Mouse (Mus musculus) intestine, embryonic 15.5 days (tissue): Measurements from ENCODE around the gene Tcta. TPM values are rescaled to one million over a fixed set of nuclear protein-coding genes. Genes with fewer than 3 reads are reported as not detected.
A peak's percentile ranks its signal among the peaks of the same experiment; 100 is the strongest.

ENCODE experiments used
- ATAC-seq: fragments of 200-750 bp; cut with Nextera tagmentation; 2 replicates; pipeline ENCODE4 v1.8.0; 2017; ENCODE audit warnings: moderate TSS enrichment, moderate library complexity
- H3K27ac ChIP-seq: fragments of 300-500 bp; sonication (generic); 2 replicates; pipeline ENCODE4 v1.5.1; 2015; ENCODE audit warnings: mild to moderate bottlenecking, inconsistent platforms
- H3K27me3 ChIP-seq: fragments of 300-500 bp; sonication (generic); replicated peaks from 2 replicates; pipeline ENCODE4 v1.6.1; 2015; ENCODE audit warnings: inconsistent platforms
- H3K36me3 ChIP-seq: fragments of 300-500 bp; sonication (generic); 2 replicates; pipeline ENCODE4 v1.6.1; 2015; ENCODE audit warnings: inconsistent platforms
- H3K4me1 ChIP-seq: fragments of 300-500 bp; sonication (generic); replicated peaks from 2 replicates; pipeline ENCODE4 v1.6.1; 2015; ENCODE audit warnings: inconsistent platforms
- H3K4me2 ChIP-seq: fragments of 300-500 bp; sonication (generic); replicated peaks from 2 replicates; pipeline ENCODE4 v1.6.1; 2015; ENCODE audit warnings: mild to moderate bottlenecking, inconsistent platforms
- H3K4me3 ChIP-seq: fragments of 300-500 bp; sonication (generic); replicated peaks from 2 replicates; pipeline ENCODE4 v1.5.1; 2015; ENCODE audit warnings: inconsistent platforms
- H3K9ac ChIP-seq: fragments of 300-500 bp; sonication (generic); 2 replicates; pipeline ENCODE4 v1.6.1; 2015; ENCODE audit warnings: inconsistent platforms
- H3K9me3 ChIP-seq: fragments of 300-500 bp; sonication (generic); 2 replicates; pipeline ENCODE4 v1.6.1; 2016; ENCODE audit warnings: inconsistent platforms
- WGBS: fragments of 180-500 bp; shearing (Covaris S2); methylation state at CpG from one replicate; pipeline ENCODE4 v1.1.7; 2015; 5-methylcytosine and 5-hydroxymethylcytosine counted together
- polyA plus RNA-seq: library from polyadenylated mRNA; unstranded; fragments of >200 nt; fragmentation: Nextera tagmentation; extraction: Ambion mirVana; gene quantifications from 2 replicates; pipeline ENCODE4 v1.2.1, GENCODE M21; 2015

The Tcta gene
- polyA plus RNA-seq, result 34.1 and 37.1 TPM in 2 replicates

DNA sequence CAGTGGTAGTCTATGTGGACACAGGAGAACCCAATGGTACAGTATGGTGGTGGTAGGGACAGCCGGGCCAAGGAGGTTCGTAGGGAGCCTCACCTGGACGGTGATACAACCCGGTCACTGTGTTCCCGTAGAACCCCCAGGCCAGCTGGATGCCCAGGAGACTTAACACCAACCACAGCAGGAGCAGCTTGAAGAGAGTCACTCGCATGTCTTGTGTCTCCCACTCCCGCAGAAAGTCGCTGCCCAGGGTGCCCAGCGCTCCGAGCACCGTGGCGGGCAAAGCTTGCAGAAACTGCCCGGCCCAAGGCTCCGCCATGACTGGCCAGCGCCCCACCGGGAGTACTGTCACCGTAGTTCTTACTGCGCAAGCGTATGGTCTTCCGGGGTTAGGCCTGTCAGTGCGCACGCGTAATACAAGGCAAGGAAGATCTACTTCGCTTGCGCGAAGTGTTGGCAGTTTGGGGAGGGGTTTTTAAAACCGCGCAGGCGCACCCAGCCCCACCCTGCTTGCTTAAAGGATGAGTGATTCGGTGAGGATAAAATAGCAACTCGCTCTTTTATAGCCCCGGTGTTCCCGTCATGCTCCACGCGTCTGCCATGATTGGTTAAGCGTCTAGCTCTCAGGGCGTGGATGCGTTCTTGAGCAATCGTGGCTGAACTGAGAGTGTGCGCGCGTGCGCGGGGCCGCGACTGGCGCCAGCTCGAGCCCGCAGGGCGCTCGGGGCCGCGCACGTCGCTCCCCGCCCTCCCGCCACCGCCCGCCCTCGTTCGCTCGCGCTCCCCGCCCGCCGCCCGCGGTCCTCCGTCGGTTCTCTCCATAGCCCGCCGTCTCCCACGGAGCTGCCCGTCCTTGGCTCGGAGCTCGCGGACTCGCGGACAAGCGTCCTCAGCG lies at the start of gene Tcta, which contains the start of gene Rhoa:
Gene Tcta, minus strand, starts transcription at position 532 of the 892 bp plus-strand sequence.
Gene Rhoa, plus strand, starts transcription at position 501 of the 892 bp plus-strand sequence.
- H3K4me1 ChIP-seq, result peaks cover 20% of the 10 kb centered on the region
- ATAC-seq, result peak; percentile 96
- H3K4me3 ChIP-seq, result peak within 1 kb of the TSS; percentile 87
- under 1% methylated on average over 81 of the region's 81 CpGs for WGBS
- peak within 1 kb of the TSS; percentile 98 for H3K9ac ChIP-seq
- H3K27me3 ChIP-seq, result no peaks in the 10 kb centered on the region
- H3K36me3 ChIP-seq, result peaks cover 8% of the 10 kb centered on the region; the same call in 1 of the 2 replicates
- peak within 1 kb of the TSS; percentile 63 for H3K4me2 ChIP-seq
- peak within 1 kb of the TSS; percentile 100 for H3K27ac ChIP-seq
- H3K9me3 ChIP-seq, result no peaks in the 10 kb centered on the region

DNA sequence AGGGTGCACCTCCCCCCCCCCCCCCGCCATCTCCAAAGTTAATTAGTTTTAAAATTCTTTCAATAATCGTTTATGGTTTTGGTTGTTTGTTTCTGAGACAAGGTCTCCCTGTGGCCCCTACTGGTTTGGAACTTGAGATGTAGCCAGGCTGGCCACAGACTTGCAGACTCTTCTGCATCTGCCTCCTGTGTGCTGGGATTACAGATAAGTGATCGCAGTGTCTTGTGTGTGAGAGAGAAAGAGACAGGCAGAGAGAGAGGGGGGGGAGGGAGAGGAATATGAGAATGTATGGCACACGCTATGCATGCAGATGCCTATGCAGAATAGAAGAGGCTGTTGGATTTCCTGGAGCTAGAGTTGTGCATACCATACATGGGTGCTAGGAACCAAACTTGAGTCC lies 43.8 kb upstream of the Tcta start:
- H3K4me2 ChIP-seq, result no peak overlapping the region
- H3K9me3 ChIP-seq, result no peaks in the 10 kb centered on the region
- H3K36me3 ChIP-seq, result peaks cover 25% of the 10 kb centered on the region
- no peak overlapping the region for H3K27ac ChIP-seq
- no peak for ATAC-seq
- peaks cover 9% of the 10 kb centered on the region for H3K4me1 ChIP-seq
- H3K27me3 ChIP-seq, result no peaks in the 10 kb centered on the region
- no peak overlapping the region for H3K4me3 ChIP-seq
- 94% methylated on average over 4 of the region's 4 CpGs for WGBS
- H3K9ac ChIP-seq, result no peak overlapping the region

DNA sequence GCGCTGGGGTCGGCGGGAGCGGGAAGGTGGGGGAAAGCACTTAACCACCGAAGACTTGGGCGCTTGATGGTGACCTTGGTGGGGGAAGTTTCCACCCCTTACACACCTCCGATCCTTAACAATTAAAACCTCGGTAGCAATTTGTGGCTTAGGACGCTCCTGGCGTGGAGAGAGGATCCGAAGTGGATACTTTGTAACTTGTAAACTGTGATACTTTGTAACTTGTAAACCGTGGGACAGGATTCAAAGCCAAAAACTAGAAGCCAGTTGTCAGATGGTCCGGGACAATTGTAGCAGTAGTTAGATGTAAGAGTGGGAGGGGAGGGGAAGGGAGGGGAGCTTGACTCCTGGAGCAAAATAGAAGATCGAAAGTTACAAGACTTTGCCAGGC lies 42.3 kb upstream of the Tcta start:
- H3K36me3 ChIP-seq, result peaks cover 23% of the 10 kb centered on the region
- peak overlapping the region; percentile 82 for H3K9ac ChIP-seq
- 3% methylated on average over 14 of the region's 14 CpGs for WGBS
- ATAC-seq, result no peak
- H3K4me2 ChIP-seq, result peak overlapping the region; percentile 67
- H3K4me1 ChIP-seq, result peaks cover 11% of the 10 kb centered on the region
- no peak overlapping the region for H3K27ac ChIP-seq
- H3K9me3 ChIP-seq, result no peaks in the 10 kb centered on the region
- H3K27me3 ChIP-seq, result no peaks in the 10 kb centered on the region
- peak overlapping the region; percentile 91 for H3K4me3 ChIP-seq

DNA sequence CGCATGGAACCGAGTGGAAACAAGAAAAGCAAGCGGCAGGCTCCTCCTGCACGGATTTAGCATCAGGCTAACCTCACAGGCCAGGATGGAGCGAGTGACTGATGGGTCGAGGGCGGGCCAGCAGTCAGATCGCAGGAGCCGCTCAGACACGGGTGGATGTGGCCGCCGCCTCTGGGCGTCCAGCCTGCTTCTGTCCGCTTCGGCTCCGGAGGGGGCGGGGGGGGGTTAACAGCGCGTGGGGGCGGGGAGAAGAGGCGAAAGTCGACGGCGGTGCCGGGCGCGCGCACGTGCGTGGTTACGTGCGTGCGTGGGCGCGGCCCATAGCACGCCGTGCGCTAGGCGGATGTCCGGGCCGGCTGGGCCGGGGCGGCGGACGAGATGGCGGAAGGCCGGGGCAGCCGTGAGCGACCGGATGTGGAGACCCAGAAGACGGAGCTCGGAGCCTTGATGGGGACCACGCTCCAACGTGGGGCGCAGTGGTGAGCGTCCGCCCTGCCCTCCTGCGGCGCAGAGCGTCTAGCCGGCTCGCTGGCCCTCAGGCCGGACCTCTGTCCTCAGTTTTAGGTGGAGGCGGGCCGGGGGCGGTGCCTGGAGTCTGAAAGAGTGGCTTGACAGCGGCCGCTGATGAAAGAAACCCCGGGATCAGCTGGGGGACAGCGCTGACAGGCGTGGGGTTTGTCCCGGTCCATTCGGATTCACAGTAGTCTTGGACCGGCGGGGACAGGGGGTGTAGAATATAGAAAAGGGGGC lies 41.8 kb upstream of the Tcta start, which contains the start of gene Usp4:
Gene Usp4, plus strand, starts transcription at position 314 of the 750 bp plus-strand sequence.
- ATAC-seq, result peak; percentile 96
- Histone ChIP-seq H3K9me3 (no peaks in the 10 kb centered on the region), H3K9ac (peak within 1 kb of the TSS; percentile 82), H3K4me1 (peaks cover 11% of the 10 kb centered on the region), H3K36me3 (peaks cover 19% of the 10 kb centered on the region), H3K27ac (peak within 1 kb of the TSS; percentile 90), H3K4me3 (peak within 1 kb of the TSS; percentile 91), H3K4me2 (peak within 1 kb of the TSS; percentile 67), H3K27me3 (no peaks in the 10 kb centered on the region)
- WGBS, result under 1% methylated on average over 74 of the region's 75 CpGs

DNA sequence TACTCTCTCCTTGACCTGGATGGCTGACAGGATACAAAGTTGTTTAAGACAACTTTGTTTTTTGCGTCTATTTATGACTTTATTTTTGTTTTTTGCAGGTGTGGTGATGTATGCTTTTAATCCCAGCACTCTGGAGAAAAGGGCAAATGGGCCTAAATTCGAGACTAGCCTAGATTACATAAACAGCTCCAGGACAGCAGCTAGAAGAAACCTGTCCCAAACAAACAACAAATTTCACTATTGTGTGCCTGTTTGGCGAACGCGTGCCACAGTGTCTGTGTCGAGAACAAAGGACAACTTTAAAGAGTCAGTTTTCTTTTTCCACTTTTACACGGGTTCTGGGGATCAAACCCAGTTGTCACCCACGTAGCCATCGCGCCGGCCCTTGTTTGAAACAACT lies 41.1 kb upstream of the Tcta start:
- peak overlapping the region; percentile 67 for H3K4me2 ChIP-seq
- H3K27me3 ChIP-seq, result no peaks in the 10 kb centered on the region
- no peak for ATAC-seq
- peak overlapping the region; percentile 82 for H3K9ac ChIP-seq
- no peaks in the 10 kb centered on the region for H3K9me3 ChIP-seq
- peaks cover 12% of the 10 kb centered on the region for H3K36me3 ChIP-seq
- WGBS, result 5% methylated on average over 11 of the region's 11 CpGs
- peaks cover 11% of the 10 kb centered on the region for H3K4me1 ChIP-seq
- H3K4me3 ChIP-seq, result peak overlapping the region; percentile 91
- peak overlapping the region; percentile 90 for H3K27ac ChIP-seq

DNA sequence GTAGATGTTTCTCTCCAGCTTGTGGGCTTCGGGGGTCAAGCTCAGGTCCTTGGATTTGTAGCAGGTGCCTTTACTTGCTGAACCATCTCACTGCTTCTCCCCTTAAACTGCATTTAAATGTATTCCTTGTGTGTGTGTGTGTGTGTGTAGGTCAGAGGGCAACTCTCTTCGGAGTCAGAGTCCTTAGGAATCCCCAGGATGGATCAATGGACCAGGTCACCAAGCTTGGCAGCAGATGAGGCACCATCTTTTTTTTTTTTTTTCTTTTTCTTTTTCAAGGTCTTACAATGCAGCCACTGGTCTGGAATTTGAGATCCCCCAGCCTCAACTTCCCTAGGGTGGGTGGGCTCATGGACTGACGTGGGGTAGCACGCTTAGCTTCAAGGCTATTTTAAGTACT lies 38.5 kb upstream of the Tcta start:
- Histone ChIP-seq H3K4me3 (no peak overlapping the region), H3K4me2 (no peak overlapping the region), H3K27ac (no peak overlapping the region), H3K9ac (no peak overlapping the region), H3K27me3 (no peaks in the 10 kb centered on the region), H3K36me3 (no peaks in the 10 kb centered on the region), H3K9me3 (no peaks in the 10 kb centered on the region), H3K4me1 (peaks cover 19% of the 10 kb centered on the region)
- ATAC-seq, result no peak
- WGBS, result 82% methylated on average over 4 of the region's 4 CpGs

DNA sequence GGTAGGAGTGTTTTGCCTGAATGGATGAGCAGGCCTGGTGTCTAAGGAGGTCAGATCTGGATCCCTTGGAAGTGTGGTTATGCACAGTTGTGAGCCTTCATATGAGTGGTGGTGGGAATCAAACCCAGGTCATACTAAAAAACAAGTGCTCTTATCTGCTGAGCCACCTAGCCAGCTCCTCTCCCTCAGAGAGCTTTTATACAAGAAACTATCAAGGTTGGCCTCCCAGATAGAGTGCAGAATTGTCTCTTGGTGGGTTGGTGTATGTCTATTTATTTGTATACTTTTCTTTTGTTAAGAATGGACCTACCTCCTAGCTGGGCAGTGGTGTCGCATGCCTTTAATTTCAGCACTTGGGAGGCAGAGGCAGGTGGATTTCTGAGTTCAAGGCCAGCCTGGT lies 37.9 kb upstream of the Tcta start:
- no peak overlapping the region for H3K9ac ChIP-seq
- 95% methylated on average over 1 of the region's 1 CpGs for WGBS
- H3K4me3 ChIP-seq, result no peak overlapping the region
- H3K9me3 ChIP-seq, result no peaks in the 10 kb centered on the region
- H3K4me2 ChIP-seq, result no peak overlapping the region
- H3K36me3 ChIP-seq, result no peaks in the 10 kb centered on the region
- H3K4me1 ChIP-seq, result peaks cover 14% of the 10 kb centered on the region
- no peaks in the 10 kb centered on the region for H3K27me3 ChIP-seq
- peak overlapping the region; percentile 76 for H3K27ac ChIP-seq
- no peak for ATAC-seq

DNA sequence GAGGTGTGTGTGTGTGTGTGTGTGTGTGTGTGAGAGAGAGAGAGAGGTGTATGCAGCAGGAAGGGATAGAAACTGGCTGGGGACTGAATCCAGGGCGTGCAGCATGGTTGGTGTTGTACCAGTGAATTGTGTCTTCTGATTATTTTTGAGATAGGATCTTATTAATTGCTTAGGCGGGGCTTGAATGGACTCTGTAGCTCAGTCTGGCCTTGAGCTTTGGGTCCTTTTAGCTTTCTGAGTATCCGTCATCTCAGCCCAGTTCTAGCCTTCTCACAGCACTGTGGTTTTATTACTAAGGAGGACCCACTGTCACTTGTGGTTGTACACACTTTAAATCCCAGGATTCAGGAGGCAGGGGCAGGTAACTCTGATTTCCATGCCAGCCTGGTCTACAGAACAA lies 37.4 kb upstream of the Tcta start:
- H3K9ac ChIP-seq, result no peak overlapping the region
- H3K36me3 ChIP-seq, result no peaks in the 10 kb centered on the region
- WGBS, result 68% methylated on average over 3 of the region's 3 CpGs
- no peak for ATAC-seq
- H3K4me1 ChIP-seq, result peaks cover 13% of the 10 kb centered on the region
- H3K4me2 ChIP-seq, result no peak overlapping the region
- H3K27ac ChIP-seq, result peak overlapping the region; percentile 76
- H3K4me3 ChIP-seq, result no peak overlapping the region
- H3K9me3 ChIP-seq, result no peaks in the 10 kb centered on the region
- no peaks in the 10 kb centered on the region for H3K27me3 ChIP-seq

DNA sequence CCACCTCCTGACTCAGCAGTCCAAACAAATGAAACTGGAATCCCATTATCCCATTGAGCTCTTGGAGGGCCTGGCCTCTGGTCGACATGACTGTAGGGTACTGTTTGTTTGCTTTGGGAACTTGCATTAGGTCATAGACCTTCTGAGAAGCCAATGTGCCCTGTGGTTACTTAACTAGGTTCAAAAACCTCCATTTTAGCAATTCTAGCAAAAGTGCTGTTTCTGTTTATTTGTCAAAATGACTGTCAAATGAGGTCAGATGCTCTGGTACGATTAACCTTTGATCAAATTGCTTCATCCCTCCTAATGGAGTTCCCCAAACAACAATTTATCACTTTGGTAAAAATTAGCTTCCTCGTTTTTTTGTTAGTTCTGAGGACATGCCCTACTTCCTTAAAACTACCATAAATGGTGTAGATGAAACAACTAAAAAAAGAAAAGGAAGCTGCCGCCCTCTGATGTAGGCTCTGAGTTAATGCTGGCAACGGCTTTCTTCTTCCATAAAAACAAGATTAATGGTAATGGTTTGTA lies 36.4 kb upstream of the Tcta start:
- H3K36me3 ChIP-seq, result no peaks in the 10 kb centered on the region
- no peaks in the 10 kb centered on the region for H3K9me3 ChIP-seq
- peaks cover 15% of the 10 kb centered on the region for H3K4me1 ChIP-seq
- no peak for ATAC-seq
- 18% methylated on average over 5 of the region's 5 CpGs for WGBS
- peak overlapping the region; percentile 76 for H3K27ac ChIP-seq
- H3K4me2 ChIP-seq, result no peak overlapping the region
- H3K4me3 ChIP-seq, result no peak overlapping the region
- no peaks in the 10 kb centered on the region for H3K27me3 ChIP-seq
- H3K9ac ChIP-seq, result no peak overlapping the region

DNA sequence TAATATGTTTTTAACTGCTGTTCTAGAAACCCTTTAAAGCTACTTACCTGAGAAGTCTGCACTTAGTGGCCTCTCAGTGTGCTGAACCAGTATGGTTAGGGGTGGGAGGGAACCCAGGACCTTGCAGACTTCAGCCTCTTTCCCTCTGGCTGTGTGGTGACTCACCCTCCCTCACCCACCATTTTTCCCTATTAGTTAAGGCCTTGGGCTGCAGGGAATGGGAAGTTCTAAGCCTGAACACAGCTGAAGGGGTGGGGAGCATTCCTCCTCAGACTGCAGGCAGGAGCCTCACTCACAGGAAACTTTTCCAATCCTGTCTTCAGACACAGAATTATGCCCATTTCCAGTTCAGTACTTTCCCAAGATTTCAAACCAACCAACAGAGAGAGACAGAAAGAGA lies 35.8 kb upstream of the Tcta start:
- Histone ChIP-seq H3K4me2 (no peak overlapping the region), H3K36me3 (no peaks in the 10 kb centered on the region)

DNA sequence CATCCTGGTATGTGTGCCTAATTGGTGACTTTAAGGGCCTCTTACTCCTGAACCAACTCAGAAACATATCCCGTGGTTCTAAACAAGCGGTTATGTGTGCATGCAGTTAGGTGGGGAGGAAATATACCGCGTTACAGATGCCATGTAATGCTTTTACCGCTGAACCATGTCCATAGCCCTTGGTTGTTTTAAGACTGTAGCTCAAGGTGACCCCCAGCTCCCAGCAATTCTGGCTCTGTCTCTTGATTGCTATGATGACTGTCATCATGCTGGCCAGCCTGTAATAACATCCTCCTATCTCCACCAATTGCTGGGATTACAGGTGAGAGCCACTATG lies 35.1 kb upstream of the Tcta start:
- 82% methylated on average over 5 of the region's 5 CpGs for WGBS
- Histone ChIP-seq H3K4me3 (no peak overlapping the region), H3K9ac (no peak overlapping the region), H3K27ac (peak overlapping the region; percentile 76), H3K4me1 (peaks cover 15% of the 10 kb centered on the region), H3K4me2 (peak overlapping the region; percentile 70; the same call in 1 of the 2 replicates), H3K27me3 (no peaks in the 10 kb centered on the region), H3K36me3 (no peaks in the 10 kb centered on the region), H3K9me3 (no peaks in the 10 kb centered on the region)
- no peak for ATAC-seq

More for the DNA sequence above, 35.8 kb upstream of the Tcta start:
- peak; percentile 20; the same call in 1 of the 2 replicates for ATAC-seq
- H3K27me3 ChIP-seq, result no peaks in the 10 kb centered on the region
- H3K9me3 ChIP-seq, result no peaks in the 10 kb centered on the region
- H3K4me1 ChIP-seq, result peaks cover 15% of the 10 kb centered on the region
- H3K9ac ChIP-seq, result no peak overlapping the region
- H3K27ac ChIP-seq, result peak overlapping the region; percentile 76
- H3K4me3 ChIP-seq, result no peak overlapping the region
